Mouse (Mus musculus): ENCODE results near the gene Il1rl1.

GRCm38 (mm10) chr1:40399639-40400038 lies 29.7 kb upstream of the Il1rl1 start:
- no peak for TF ChIP-seq CTCF (IDR thresholded peaks at IDR 0.05; ENCODE audit: low read depth, low read length)
- TF ChIP-seq GATA1 (IDR thresholded peaks at IDR 0.05; ENCODE audit: borderline replicate concordance, low read length) = no peak
